Mouse (Mus musculus) stomach, postnatal 0 days (tissue): Measurements from ENCODE around the gene Prkd1.

ENCODE experiments used
- CTCF ChIP-seq: IDR thresholded peaks from 2 replicates; pipeline ENCODE4 v1.5.1; 2016; ENCODE audit warnings: antibody characterized with exemption, low read depth, mild to moderate bottlenecking, moderate library complexity
- EP300 ChIP-seq: optimal IDR thresholded peaks from 2 replicates; pipeline ENCODE3; 2016; ENCODE audit warnings: antibody characterized with exemption

DNA sequence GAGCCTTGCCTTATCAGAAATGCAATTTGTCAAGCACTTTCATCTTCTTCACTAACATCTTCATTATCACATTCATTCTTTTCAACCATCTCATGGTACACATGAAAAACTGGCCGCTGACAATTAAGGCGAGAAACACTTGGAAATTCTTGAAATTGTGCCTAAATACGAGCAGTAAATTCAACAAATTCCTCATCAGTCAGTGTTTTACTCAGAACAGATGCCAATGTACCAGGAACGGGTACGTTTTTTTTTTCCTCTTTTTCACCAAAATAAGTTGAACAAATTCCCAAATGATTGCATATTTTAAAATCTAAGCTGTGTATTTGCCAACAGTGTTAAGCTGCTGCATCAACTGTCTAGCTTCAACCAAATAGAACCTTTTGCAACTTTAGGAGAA is 6.2 kb downstream of the Prkd1 start:
- TF ChIP-seq CTCF = no peak
- TF ChIP-seq EP300 = no peak
